Mouse (Mus musculus) mammary gland, adult 2 months (tissue): ENCODE data around the gene Fbxl5. TPM values are rescaled to one million over a fixed set of nuclear protein-coding genes. Genes with fewer than 3 reads are reported as not detected.

Source experiments
- polyA plus RNA-seq: library from polyadenylated mRNA; depleted of rRNA; stranded (reverse); fragments of >200 nt; gene quantifications from 2 replicates; pipeline ENCODE4 v1.2.3, GENCODE M21; 2012; ENCODE audit warnings: low replicate concordance; rRNA removed

Gene Fbxl5
- polyA plus RNA-seq, result 16.3 and 33.0 TPM in 2 replicates

DNA sequence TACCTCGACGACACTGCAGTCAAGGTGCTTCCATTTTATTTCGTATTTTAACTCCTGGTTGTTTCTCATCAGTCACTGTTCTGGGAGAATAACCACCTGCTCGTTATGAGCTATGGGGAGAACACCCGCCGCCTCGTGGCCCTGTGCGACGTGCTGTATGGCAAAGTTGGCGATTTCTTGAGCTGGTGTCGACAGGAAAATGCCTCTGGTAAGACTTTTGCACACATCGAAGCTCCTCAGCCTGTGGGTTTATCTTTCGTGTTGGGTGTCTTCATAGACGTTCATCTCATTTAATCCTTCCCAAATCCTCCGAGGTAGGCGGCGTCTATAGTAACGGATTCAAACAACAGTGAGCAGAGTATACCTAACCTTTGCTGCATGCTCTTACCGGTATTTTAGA, at the start of gene Fbxl5:
Gene Fbxl5 (minus strand): TSS at position 101 of the 400 bp plus-strand sequence.

DNA sequence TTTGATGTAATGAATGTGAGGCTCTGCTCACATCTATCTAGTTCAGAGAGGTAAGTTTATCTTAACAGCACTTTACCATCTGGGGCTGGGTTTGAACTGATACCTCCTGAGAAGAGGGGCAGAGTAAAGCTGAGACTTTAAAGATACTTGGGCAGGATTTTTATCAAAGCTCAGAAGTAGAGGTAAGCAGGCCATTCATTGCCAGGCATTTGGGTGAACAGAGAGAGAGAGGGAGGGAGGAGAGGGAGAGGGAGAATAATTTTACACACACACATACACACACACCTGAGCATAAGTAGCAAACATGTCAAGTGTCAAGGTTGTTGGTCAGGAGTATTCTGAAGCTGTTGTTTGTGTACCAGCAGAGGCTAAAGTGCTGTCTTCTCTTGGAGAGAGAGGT, 46.8 kb upstream of the Fbxl5 start, which contains the start of gene Cd38:
Gene Cd38 (plus strand): TSS at position 301 of the 400 bp plus-strand sequence.

DNA sequence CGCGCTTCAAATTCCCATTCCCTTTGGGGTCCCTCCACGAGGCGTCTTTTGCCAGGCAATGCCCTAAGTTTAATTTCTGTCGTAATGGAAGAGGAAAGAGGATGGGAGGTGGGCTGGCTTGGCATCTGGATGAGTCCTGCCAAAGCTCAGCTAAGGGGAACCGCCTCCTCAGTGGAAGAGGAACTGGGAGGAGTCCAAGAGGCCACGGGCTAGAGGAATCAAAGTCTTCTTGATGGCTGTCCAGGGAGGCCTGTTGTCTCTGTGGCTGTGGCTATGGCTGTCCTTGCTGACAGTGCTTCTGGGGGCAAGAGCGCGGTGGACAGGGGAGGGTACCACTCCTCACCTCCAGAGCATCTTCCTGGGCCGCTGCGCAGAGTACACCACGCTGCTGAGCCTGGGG, 2.7 kb downstream of the Fbxl5 start, which contains the start of gene Bst1:
Gene Bst1 (plus strand): TSS at position 191 of the 400 bp plus-strand sequence.

Other genes starting within 250 kb of the Fbxl5 start
- gene Cc2d2a, start 159.3 kb downstream of the Fbxl5 start, polyA plus RNA-seq, result 2.3 and 5.5 TPM in 2 replicates
- 6.5 and 6.7 TPM in 2 replicates for gene Bst1, start 2.8 kb downstream of the Fbxl5 start, polyA plus RNA-seq
- gene Cd38, start 46.9 kb upstream of the Fbxl5 start, polyA plus RNA-seq, result 13.2 and 15.5 TPM in 2 replicates
- 0.76 TPM in 1 of 2 replicates, not detected in the other for gene Gm7879, start 91.5 kb upstream of the Fbxl5 start, polyA plus RNA-seq
- gene Fgfbp1, start 160.1 kb upstream of the Fbxl5 start, polyA plus RNA-seq, result 0.16 and 2.1 TPM in 2 replicates